Mouse (Mus musculus) left cerebral cortex, postnatal 36 days (tissue): ENCODE measurements around the gene Osgepl1. TPM values are rescaled to one million over a fixed set of nuclear protein-coding genes. Genes with fewer than 3 reads are reported as not detected.
"Not testable (repeated sequence)": the region's sequence is repeated elsewhere in the genome, so short reads cannot be mapped to it uniquely, and the experiment has no call there.

ENCODE experiments used
- DNase-seq, 2 experiments: peaks; one replicate each; pipeline ENCODE4 v3.0.0; 2021 to 2022; ENCODE audit warnings: low spot score in 2 of 2, mixed read lengths in 1 of 2
- intact Hi-C: fragments of 180-260 bp; cut with DNase I; formaldehyde crosslinking; loops from one replicate; pipeline ENCODE4 v1.15.1; 2025
- total RNA-seq, 2 experiments: library from RNA; stranded (reverse); gene quantifications; 2 replicates each; pipeline ENCODE4 v1.2.3; 2021

The Osgepl1 gene
- 10 to 100 TPM; 19.6 to 21.3 TPM for total RNA-seq

GRCm38 (mm10) chr1:53312989-53313967, at the start of gene Osgepl1:
TSS of gene Osgepl1 (plus strand) at chr1:53313624.
- intact Hi-C loops = no loop called here
- peak; percentile 87 to 88 for DNase-seq

GRCm38 (mm10) chr1:53264958-53265612, 48.3 kb upstream of the Osgepl1 start:
- intact Hi-C loops = not testable (repeated sequence)

GRCm38 (mm10) chr1:53269901-53270300, 43.5 kb upstream of the Osgepl1 start:
- intact Hi-C loops = no loop called here
- DNase-seq = no peak

More at GRCm38 (mm10) chr1:53264958-53265612, 48.3 kb upstream of the Osgepl1 start:
- DNase-seq = not testable (repeated sequence)

GRCm38 (mm10) chr1:53272646-53273045, 40.8 kb upstream of the Osgepl1 start:
- peak; percentile 10 to 16 for DNase-seq
- intact Hi-C loops = loop anchor here (2.0 kb wide), 1 partner anchor 220 kb away; no protein-coding TSS in a partner anchor

- intact Hi-C loops = no loop called here
- DNase-seq = no peak
Measured at GRCm38 (mm10) chr1:53291197-53291596, 22.2 kb upstream of the Osgepl1 start.

GRCm38 (mm10) chr1:53296581-53297383, 16.6 kb upstream of the Osgepl1 start, which contains the start of the genes Pms1, Ormdl1 and Gm28778:
TSS of gene Pms1 (minus strand) at chr1:53297018.
TSS of gene Ormdl1 (plus strand) at chr1:53297095.
TSS of gene Gm28778 (plus strand) at chr1:53297111.
- peak; percentile 94 to 96 for DNase-seq
- intact Hi-C loops = no loop called here

- intact Hi-C loops = no loop called here
- DNase-seq = no peak
Measured at GRCm38 (mm10) chr1:53300506-53300905, 12.9 kb upstream of the Osgepl1 start.

GRCm38 (mm10) chr1:53321662-53322344, 8.4 kb downstream of the Osgepl1 start:
- DNase-seq = no peak
- intact Hi-C loops = no loop called here

- DNase-seq = no peak
Measured at GRCm38 (mm10) chr1:53323254-53323653, 9.8 kb downstream of the Osgepl1 start.

GRCm38 (mm10) chr1:53324277-53324676, 10.9 kb downstream of the Osgepl1 start:
- DNase-seq = no peak
- intact Hi-C loops = no loop called here

More at GRCm38 (mm10) chr1:53323254-53323653, 9.8 kb downstream of the Osgepl1 start:
- intact Hi-C loops = no loop called here

- DNase-seq = no peak
- intact Hi-C loops = no loop called here
Measured at GRCm38 (mm10) chr1:53324827-53325494, 11.5 kb downstream of the Osgepl1 start.

GRCm38 (mm10) chr1:53333527-53333926, 20.1 kb downstream of the Osgepl1 start:
- DNase-seq, intact Hi-C loops: not testable (repeated sequence)

- intact Hi-C loops = no loop called here
- no peak for DNase-seq
Measured at GRCm38 (mm10) chr1:53335465-53335864, 22.0 kb downstream of the Osgepl1 start.

- intact Hi-C loops = not testable (repeated sequence)
Measured at GRCm38 (mm10) chr1:53337403-53337802, 24.0 kb downstream of the Osgepl1 start.

GRCm38 (mm10) chr1:53341071-53341470, 27.6 kb downstream of the Osgepl1 start:
- intact Hi-C loops = no loop called here
- no peak for DNase-seq

More at GRCm38 (mm10) chr1:53337403-53337802, 24.0 kb downstream of the Osgepl1 start:
- not testable (repeated sequence) for DNase-seq

- DNase-seq = peak; percentile 97 to 98
- intact Hi-C loops = loop anchor here (2.0 kb wide), 1 partner anchor 300 kb away; no protein-coding TSS in a partner anchor
Measured at GRCm38 (mm10) chr1:53352327-53353261, 39.2 kb downstream of the Osgepl1 start, which contains the start of the genes Asdurf, Gm28551 and Asnsd1. TSS of gene Asdurf (minus strand) at chr1:53352619. TSS of gene Gm28551 (minus strand) at chr1:53352667. TSS of gene Asnsd1 (minus strand) at chr1:53352752.

- DNase-seq = no peak
- intact Hi-C loops = no loop called here
Measured at GRCm38 (mm10) chr1:53358988-53359387, 45.6 kb downstream of the Osgepl1 start.
